Mouse (Mus musculus): ENCODE results near the gene En1.

GRCm38 (mm10) chr1:120595471-120596240, 6.6 kb upstream of the En1 start:
- TF ChIP-seq CTCF (IDR thresholded peaks at IDR 0.05; ENCODE audit: low read depth) (no peak), EP300 (IDR thresholded peaks at IDR 0.05; ENCODE audit: low read depth) (no peak)

Measured in heart, postnatal 0 days (tissue).